Mouse (Mus musculus) stomach, postnatal 0 days (tissue): ENCODE data around the gene Disp1. TPM values are rescaled to one million over a fixed set of nuclear protein-coding genes. Genes with fewer than 3 reads are reported as not detected.
A peak's percentile ranks its signal among the peaks of the same experiment; 100 is the strongest.

Experiments
- ATAC-seq: fragments of 200-750 bp; cut with Nextera tagmentation; 2 replicates; pipeline ENCODE4 v1.8.0; 2017; ENCODE audit not compliant: low FRiP score, low TSS enrichment
- DNase-seq: peaks from one replicate; pipeline ENCODE4 v3.0.0-alpha.2; 2016; ENCODE audit warnings: low spot score
- H3K27ac ChIP-seq: fragments of 300-500 bp; sonication (generic); replicated peaks from 2 replicates; pipeline ENCODE4 v1.5.1; 2014; ENCODE audit warnings: mild to moderate bottlenecking, control low read depth
- H3K27me3 ChIP-seq: fragments of 300-500 bp; sonication (generic); 2 replicates; pipeline ENCODE4 v1.6.1; 2014; ENCODE audit warnings: low read length; ENCODE audit not compliant: control insufficient read depth, insufficient read depth
- H3K36me3 ChIP-seq: fragments of 300-500 bp; sonication (generic); 2 replicates; pipeline ENCODE4 v1.6.1; 2014; ENCODE audit warnings: low read length, mixed read lengths; ENCODE audit not compliant: control insufficient read depth, insufficient read depth
- H3K4me1 ChIP-seq: fragments of 300-500 bp; sonication (generic); replicated peaks from 2 replicates; pipeline ENCODE4 v1.6.1; 2014; ENCODE audit warnings: antibody characterized with exemption; ENCODE audit not compliant: control insufficient read depth, insufficient read depth
- H3K4me2 ChIP-seq: fragments of 300-500 bp; sonication (generic); replicated peaks from 2 replicates; pipeline ENCODE4 v1.6.1; 2014; ENCODE audit warnings: low read depth, mild to moderate bottlenecking, control low read depth, moderate library complexity
- H3K4me3 ChIP-seq: fragments of 300-500 bp; sonication (generic); 2 replicates; pipeline ENCODE4 v1.5.1; 2014; ENCODE audit warnings: low read depth, low read length, control low read depth
- H3K9ac ChIP-seq: fragments of 300-500 bp; sonication (generic); 2 replicates; pipeline ENCODE4 v1.6.1; 2014; ENCODE audit warnings: mild to moderate bottlenecking, low read length, control low read depth, mixed read lengths
- H3K9me3 ChIP-seq: fragments of 300-500 bp; sonication (generic); 2 replicates; pipeline ENCODE4 v1.6.1; 2016; ENCODE audit warnings: low read length; ENCODE audit not compliant: control insufficient read depth
- CTCF ChIP-seq: IDR thresholded peaks from 2 replicates; pipeline ENCODE4 v1.5.1; 2016; ENCODE audit warnings: antibody characterized with exemption, low read depth, mild to moderate bottlenecking, moderate library complexity
- EP300 ChIP-seq: optimal IDR thresholded peaks from 2 replicates; pipeline ENCODE3; 2016; ENCODE audit warnings: antibody characterized with exemption
- WGBS: fragments of 180-500 bp; shearing (Covaris S2); extraction: QIAGEN DNeasy Blood & Tissue Kit; methylation state at CpG from one replicate; pipeline ENCODE4 v1.1.7; 2014; 5-methylcytosine and 5-hydroxymethylcytosine counted together
- polyA plus RNA-seq: library from polyadenylated mRNA; unstranded; fragments of >200 nt; fragmentation: Nextera tagmentation; extraction: Ambion mirVana; gene quantifications from 2 replicates; pipeline ENCODE4 v1.2.1, GENCODE M21; 2015

Gene Disp1
- polyA plus RNA-seq, 1 experiment from 2014 or later, result 5.9 TPM

- Histone ChIP-seq H3K36me3 (no peaks in the 10 kb centered on the region), H3K9ac (no peak overlapping the region; the same call in 1 of the 2 replicates), H3K4me3 (no peak overlapping the region), H3K27ac (0 out of 2 replicates have a peak overlapping the region, but pooled peaks have one; percentile 49), H3K4me1 (no peaks in the 10 kb centered on the region; the same call in 1 of the 2 replicates), H3K27me3 (no peaks in the 10 kb centered on the region), H3K4me2 (no peak overlapping the region), H3K9me3 (no peaks in the 10 kb centered on the region)
- DNase-seq (no peak), ATAC-seq (peak; percentile 35; the same call in 1 of the 2 replicates)
- TF ChIP-seq EP300 (no peak), CTCF (peak; percentile 27)
- 52% methylated on average over 5 of the region's 5 CpGs for WGBS
Measured at GRCm38 (mm10) chr1:183155600-183155999, 65.7 kb downstream of the Disp1 start.

DNA sequence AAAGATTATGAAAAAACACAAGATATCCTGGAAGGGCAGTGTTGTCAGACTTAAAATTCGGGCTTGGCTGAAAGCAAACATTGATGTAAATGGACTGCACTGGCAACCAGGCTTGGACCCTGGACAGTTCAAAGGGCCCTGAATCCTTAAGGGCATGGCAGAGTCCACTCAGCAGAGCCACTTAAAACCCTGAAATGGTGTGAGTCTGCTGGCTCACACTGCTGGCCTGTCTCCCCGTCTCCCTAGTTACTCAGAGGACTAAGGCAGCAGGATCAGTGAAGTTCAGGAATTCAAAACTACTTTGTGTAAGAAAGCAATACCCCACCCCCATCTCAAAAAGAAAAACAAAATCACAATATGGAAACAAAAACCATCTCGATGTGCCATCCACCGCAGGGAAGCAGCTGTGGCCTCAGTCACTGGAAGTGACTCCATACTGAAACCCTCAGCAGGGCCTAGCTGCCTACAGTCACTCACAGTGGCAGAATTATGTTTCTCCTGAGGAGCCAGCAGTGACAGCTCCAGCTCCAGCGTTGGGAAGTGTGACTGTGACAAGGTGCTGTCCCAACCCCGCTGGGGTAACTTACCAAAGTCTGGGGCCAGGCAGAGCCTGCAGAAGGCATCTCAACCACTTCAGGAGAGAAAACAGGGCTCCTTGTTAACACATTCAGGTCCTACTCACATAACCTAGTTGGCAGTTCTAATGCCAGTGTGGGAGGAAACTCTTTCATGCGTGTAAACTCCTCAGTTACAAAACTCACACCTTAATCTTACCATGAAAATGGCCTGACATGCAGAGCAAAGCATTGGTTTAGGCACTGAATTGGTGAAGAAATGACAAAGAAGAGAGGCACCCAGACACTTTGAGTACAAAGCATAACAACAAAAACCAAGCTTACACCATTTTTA is 66.8 kb downstream of the Disp1 start:
- Histone ChIP-seq H3K9me3 (no peaks in the 10 kb centered on the region), H3K27me3 (no peaks in the 10 kb centered on the region), H3K9ac (no peak overlapping the region), H3K4me2 (no peak overlapping the region), H3K4me3 (no peak overlapping the region), H3K27ac (0 out of 2 replicates have a peak overlapping the region, but pooled peaks have one; percentile 9), H3K36me3 (no peaks in the 10 kb centered on the region), H3K4me1 (no peaks in the 10 kb centered on the region; the same call in 1 of the 2 replicates)
- DNase-seq, result no peak
- 52% methylated on average over 7 of the region's 7 CpGs for WGBS
- TF ChIP-seq EP300 (no peak), CTCF (no peak)
- ATAC-seq, result no peak

- no peak for ATAC-seq
- H3K9me3 ChIP-seq, result no peaks in the 10 kb centered on the region
- TF ChIP-seq EP300 (no peak), CTCF (no peak)
- no peak for DNase-seq
- no peak overlapping the region for H3K4me2 ChIP-seq
- no peak overlapping the region for H3K4me3 ChIP-seq
- H3K27me3 ChIP-seq, result no peaks in the 10 kb centered on the region
- H3K4me1 ChIP-seq, result no peaks in the 10 kb centered on the region; the same call in 1 of the 2 replicates
- no peak overlapping the region for H3K9ac ChIP-seq
- H3K27ac ChIP-seq, result no peak overlapping the region
- no peaks in the 10 kb centered on the region for H3K36me3 ChIP-seq
- 74% methylated on average over 4 of the region's 4 CpGs for WGBS
Measured at GRCm38 (mm10) chr1:183153354-183153753, 68.0 kb downstream of the Disp1 start.

DNA sequence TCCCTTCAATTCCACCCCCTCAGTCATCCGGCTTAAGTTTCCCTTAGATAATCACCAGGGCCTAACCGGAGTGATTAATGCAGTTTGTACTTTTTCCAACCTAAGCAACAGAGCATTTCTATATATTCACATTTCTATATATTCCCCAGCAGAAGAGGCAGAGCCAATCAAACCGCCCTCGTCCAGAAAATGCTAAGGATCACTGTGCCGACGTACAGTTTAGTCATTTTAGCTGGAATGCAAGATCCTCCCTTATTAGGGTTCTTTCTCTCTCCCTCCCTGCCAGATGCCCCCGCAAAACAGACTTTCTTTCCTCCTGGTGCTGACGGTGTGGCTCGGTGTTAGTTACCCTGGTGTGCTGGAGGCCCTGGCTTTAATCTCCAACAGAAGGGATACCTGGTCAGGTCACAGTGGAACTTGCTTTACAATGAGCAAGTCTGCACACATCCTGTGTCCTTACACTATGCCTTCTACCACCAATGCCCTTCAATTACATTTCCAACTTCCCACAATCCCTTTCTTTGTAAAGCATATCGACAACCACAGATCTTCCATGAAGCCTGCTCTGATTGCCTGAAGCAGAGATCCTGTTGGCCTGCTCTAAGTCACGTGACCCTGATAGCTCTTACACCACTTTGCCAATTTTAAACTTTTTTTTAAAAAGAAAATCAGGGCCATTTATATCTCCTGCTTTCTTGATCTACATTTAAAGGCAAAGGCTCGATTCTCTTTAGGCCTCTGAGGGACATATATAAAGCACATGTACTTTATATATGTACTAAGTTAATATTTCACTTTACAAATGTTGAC is 69.6 kb downstream of the Disp1 start:
- no peaks in the 10 kb centered on the region for H3K9me3 ChIP-seq
- no peak overlapping the region for H3K9ac ChIP-seq
- TF ChIP-seq EP300, result no peak
- no peak for TF ChIP-seq CTCF
- no peaks in the 10 kb centered on the region; the same call in 1 of the 2 replicates for H3K4me1 ChIP-seq
- no peak for DNase-seq
- no peak for ATAC-seq
- no peaks in the 10 kb centered on the region for H3K27me3 ChIP-seq
- H3K4me3 ChIP-seq, result no peak overlapping the region
- WGBS, result 49% methylated on average over 12 of the region's 12 CpGs
- H3K36me3 ChIP-seq, result no peaks in the 10 kb centered on the region
- 0 out of 2 replicates have a peak overlapping the region, but pooled peaks have one; percentile 1 for H3K27ac ChIP-seq
- H3K4me2 ChIP-seq, result no peak overlapping the region

DNA sequence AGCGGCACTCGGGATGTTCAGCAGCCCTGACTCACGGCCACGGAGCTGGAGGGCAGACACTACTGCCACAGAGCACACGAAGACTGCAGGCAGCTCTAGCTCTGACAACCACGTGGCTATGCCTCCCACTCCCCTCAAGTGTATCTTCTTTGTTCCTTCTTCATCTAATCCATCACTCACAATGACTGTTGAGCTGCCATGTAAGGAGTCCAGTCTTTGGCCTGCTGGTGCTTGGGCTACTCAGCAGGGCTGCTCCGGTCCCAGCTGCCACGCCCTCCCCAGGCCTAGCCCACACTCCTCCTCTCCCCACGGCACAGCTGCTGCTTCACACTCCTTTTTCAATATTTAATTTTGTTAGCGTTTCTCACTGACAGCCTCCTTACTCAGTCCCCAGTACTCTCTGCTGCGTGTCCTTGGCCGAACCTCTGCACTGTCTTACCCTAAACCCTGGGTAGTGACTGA is 70.9 kb downstream of the Disp1 start:
- Histone ChIP-seq H3K4me2 (no peak overlapping the region), H3K36me3 (no peaks in the 10 kb centered on the region), H3K27me3 (no peaks in the 10 kb centered on the region), H3K9ac (no peak overlapping the region), H3K9me3 (no peaks in the 10 kb centered on the region), H3K4me1 (no peaks in the 10 kb centered on the region; the same call in 1 of the 2 replicates), H3K27ac (no peak overlapping the region), H3K4me3 (no peak overlapping the region)
- 55% methylated on average over 12 of the region's 12 CpGs for WGBS
- no peak for ATAC-seq
- TF ChIP-seq EP300 (no peak), CTCF (no peak)
- peak; percentile 45 for DNase-seq
